Mouse (Mus musculus): ENCODE measurements around the gene Zfp13.

Gene Zfp13

DNA sequence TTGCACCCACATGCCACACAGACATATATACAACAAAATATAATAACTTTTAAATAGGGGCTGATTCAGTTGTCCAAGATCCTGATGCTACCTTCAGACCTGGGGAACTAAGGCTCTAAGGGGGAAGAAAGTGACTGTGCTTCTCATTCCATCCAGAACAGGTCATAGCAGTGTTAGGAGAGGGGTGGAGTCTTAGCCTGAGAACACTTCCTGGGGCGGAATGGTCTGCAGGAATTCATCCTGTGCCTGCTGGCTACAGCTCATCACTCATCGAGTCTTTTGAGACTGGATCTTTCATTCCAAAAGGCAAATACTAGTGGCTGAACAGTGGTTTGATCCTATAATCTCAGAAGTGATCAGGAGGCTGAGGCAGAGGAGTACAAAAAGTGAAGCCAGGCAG, 12.0 kb downstream of the Zfp13 start:
- DNase-seq: no peak

DNA sequence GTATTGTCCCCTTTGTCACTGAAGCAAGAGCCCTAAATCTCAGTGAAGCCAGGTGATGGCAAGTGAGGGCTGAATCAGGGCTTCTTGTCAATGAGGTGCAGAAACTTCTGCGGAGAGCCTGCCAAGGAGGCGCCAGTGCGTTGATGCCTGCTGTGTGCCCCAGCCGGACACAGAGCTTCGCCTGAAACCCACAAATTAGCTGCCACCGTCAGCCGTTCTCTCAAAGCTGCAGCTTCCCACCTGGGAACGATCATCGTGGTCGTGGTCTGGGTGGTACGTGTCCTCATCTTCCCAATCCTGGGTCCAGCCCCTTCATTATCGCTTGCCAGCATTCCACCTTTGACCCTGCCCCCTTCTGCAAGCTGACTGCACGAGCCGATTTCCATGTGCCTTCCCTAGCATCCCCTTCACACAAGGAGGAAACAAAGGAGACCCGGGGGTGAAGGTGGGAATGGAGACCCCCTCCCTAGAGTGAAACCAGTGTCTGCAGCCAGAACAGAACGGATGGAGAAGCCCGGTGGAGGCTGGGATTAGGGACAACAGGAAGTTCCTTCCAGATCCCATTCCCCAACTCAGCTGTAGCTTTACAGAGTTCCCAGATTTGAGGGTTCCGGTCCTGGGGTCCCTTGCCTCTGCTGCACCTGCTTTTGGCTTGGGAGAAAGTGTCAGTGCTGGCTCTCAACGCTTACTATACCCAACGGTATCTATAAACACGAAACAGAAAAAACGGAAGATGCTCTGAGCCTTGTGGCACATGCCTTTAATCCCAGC, 13.4 kb downstream of the Zfp13 start:
- peak; percentile 54 to 73 for DNase-seq

DNA sequence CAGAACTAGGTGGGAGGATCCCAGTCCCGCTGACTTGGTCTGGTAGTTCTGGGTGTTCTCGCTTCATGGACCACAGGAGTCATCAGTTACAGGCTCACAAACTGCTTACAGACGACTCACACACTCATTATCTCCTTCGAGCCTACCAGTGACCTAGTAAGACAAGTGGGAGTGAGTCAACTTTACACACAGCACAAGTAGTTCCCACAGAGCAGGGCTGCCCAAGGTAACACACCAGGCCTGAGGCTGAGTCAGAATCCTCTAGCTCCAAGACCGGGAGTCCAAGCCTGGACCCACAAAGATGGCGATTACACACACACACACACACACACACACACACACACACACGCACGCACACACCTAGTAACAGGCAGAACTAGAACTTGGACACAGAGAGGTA, 14.5 kb downstream of the Zfp13 start:
- DNase-seq: no peak

DNA sequence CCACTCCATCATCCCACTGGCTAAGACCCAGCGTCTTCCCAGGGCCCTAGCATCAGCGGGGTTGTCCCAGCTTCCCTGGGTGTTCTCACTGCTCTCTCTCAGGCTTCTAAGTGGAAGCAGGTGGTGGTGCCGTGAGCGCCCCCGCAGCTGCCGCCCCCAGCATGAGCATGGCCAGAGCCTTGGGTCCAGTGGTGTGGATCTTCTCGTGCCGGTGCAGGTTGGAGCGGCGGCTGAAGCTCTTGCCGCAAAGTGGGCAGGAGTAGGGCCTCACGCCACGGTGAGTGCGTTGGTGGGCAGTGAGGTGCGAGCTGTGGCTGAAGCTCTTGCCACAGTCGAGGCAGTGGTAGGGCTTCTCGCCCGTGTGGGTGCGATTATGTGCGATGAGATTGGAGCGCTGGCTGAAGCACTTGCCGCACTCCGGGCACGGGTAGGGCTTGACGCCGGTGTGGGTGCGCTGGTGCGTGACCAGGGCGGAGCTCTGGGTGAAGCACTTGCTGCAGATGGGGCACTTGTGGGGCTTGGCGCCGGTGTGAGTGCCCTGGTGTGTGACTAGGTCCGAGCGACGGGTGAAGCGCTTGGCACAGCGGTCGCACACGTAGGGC, 23.2 kb downstream of the Zfp13 start:
- no peak for DNase-seq

DNA sequence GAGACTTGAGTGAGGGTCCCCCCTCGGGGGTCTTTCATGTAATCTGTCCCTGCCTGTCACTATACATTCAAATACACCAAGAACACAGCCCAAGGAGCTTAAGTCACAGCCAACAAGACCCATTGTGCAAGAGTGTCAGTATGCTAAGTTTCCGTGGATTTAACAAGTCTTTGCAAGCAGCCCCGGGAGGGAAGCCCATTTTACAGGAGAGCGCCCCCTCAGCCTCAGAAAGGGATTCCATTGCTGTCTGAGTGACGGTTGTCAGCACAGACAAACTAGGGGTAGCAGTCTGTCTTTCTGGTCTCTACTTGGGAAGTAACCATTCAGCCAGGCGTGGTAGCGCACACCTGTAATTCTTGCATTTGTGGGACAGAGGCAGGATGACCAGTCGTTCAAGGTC, 25.2 kb downstream of the Zfp13 start:
- no peak for DNase-seq

DNA sequence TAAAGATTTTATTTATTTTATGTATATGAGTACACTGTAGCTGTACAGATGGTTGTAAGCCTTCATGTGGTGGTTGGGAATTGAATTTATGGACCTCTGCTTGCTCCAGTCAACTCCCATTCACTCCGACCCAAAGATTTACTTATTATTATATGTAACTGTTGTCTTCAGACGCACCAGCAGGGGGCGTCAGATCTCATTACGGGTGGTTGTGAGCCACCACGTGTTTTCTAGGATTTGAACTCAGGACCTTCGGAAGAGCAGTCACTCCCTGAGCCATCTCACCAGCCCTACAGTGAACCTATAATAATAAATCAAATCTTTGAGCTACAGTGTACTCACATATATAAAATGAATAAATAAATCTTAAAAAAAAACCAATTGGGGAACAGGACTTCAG, 27.2 kb downstream of the Zfp13 start:
- DNase-seq: no peak

DNA sequence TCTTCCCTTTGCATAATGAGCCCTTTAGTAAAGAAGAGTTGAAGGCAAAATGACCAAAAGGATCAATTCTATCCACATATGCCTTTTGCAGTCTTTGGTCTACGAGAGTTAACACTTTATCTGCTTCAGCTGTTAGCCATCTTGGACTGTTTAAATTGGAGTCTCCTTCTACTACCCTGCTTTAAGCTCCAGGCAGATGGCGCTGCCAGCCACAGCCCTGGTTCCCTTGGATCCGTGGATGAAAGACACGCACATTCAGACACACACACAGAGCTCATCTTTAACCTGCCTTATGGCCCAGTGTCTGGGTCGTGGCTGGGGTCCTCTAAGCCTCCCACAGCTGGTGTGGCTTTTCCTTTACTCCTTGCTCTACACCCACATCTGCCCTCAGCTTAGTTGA, 28.2 kb downstream of the Zfp13 start:
- no peak for DNase-seq

DNA sequence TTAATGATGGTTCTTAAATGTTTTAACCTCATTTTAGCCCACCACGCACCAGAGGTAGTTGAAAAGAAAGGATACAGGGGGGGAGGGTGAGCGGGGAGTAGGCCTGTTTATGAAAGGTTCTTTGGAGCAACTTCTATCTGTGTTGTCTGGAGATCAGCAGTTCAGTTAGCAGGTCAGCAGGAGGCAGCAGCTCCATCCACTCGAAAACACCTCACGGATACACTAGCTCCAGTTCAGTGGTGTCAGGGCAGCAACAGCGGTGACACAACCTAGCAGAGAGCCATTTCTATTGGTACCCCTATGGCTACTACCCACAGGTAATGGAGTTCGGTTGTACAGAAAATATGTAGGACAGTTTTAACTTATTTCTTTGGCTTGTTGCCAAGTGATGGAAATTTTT, 29.3 kb downstream of the Zfp13 start:
- DNase-seq: peak; percentile 53 to 61

DNA sequence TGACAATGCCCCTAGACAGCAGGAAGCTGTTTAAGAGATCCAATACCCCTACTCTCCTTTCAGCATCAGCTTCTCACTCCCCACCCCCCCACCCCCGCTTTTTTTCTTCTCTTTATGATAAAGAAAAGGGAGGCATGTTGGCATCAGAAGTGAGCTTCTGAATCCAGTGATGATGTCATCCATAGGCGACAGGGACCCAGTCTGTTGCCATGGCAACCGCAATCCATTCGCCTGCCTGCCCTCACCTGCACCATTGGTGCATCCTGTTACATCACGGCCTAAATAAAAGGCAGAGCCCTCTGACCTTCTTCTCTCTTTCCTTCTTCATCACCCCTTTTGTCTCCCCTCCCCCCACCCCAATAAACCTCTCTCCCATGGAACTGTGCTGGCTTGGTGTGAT, 30.9 kb downstream of the Zfp13 start:
- no peak for DNase-seq

DNA sequence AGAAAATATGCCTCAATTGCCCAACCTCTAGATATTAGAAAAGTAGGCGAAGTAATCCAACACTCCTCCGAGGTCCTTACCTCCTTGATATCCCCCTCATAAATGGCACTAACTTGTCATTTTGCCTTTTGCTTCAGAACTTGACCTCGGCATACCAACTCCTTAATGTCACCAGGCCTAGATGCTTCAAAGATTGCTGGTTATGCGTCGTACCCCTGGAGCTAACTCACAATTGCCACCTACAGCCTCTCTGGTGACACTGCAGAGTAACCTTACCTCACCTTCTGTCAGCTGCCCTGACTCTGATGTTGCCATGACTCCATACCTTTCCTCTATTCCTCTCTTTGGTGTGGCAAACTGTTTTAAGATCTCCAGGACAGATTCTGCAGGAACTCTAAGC, 32.5 kb downstream of the Zfp13 start:
- DNase-seq: no peak

DNA sequence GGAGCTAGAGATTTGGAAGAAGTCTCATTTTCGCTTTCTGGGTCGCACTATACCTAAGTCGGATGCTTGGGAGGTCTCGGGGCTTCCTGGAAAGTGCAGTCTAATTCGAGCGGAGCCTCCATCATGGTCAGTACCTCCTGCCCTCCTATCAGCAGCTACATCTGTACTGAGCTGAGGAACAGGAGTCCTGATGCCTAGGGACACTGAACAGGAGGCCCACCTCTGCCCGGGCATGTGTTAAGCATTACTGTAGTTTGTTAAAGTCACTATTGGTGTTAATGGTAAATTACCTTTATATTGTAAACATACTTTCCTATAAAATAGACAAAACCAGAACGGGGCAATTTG, 34.9 kb downstream of the Zfp13 start:
- no peak for DNase-seq

DNA sequence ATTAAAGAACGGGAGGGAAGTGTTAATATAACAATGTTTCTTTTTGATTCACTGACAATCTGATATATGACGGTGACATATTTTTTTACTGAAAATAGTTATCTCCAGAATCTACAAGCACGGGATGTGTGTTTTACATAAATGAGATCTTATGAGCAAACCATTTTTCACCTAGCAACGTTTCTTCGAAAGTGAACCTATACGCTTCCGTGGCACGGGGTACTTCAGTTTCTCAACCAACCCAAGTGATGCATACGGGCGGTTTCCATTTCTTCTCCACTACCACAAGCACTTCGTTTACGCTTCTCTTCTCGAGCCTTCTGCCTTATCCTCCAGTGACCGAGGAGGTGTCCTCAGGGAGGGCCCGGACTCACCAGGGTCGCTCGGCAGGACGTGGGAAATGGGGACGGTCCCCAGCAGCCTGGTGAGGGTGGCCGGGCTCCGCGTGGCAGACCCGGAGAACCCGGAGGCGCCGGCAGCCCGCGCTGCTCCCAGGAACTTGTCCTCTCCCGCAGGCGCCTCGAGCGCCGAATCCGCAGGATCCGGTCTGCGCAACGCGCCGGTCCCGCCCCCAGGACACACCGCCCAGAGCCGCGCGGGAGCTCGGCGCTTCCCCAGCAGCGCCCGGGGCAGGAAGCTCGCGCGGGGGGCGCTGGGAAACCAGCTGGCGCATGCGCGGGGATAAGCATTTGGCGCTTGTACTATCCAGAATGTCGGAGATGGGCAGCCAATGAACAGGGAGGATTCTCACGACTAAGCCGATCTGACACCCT, 35.5 kb downstream of the Zfp13 start, which contains the start of gene Zfp213:
TSS of gene Zfp213 (minus strand) at position 644 of the 773 bp plus-strand sequence.
- peak; percentile 95 to 97 for DNase-seq

DNA sequence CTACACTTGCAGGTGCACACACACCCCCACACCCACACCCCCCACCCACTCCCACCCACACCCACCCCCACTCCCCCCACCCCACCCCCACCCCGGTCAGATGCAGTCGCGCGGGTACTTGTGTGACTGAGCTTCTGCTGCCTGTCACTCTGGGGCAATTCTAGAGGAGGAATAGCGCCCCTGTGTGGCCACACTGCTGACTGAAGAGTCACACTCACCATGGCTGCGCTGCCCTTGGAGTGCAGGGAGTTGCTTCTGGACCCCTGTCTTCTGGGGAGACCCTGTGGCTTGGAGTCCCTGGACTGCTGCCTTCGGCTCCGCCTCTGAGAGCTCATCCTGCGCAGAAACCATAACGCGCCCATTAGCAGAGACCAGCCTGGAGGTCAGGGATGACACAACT, 39.5 kb downstream of the Zfp13 start:
- DNase-seq: peak; percentile 47 to 65

DNA sequence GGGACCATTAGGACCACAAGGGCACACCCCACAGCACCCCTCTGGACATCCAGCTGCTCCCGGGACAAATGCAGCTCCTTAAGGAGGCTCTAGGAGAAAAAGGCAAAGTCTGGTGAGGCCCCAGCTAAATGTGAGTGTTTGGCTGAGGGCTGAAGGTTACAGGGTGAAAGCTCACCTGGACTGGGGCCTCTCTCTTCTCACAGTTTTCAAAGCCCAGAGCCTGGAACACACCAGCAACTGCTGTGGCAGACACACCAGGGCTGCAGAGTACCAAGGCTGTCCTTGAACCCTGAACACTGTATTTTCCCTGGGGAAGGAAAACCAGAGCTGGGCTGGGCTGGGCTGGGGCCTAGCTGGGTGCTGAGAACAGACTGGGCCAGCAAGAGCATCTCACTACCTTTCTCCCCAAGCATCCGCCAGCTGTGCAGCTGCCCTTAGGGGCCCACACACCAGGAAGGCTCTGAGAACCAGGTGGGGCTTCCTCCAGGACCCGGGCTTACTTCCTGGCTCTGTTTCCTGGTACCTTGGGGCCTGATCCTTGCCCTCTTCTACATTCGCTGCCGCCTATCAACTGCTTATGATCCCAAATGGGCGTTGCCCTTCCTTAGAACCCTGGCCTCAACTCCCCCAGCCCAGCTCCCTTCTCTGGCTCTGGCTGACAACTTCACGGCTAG, 43.9 kb downstream of the Zfp13 start:
- DNase-seq: no peak

DNA sequence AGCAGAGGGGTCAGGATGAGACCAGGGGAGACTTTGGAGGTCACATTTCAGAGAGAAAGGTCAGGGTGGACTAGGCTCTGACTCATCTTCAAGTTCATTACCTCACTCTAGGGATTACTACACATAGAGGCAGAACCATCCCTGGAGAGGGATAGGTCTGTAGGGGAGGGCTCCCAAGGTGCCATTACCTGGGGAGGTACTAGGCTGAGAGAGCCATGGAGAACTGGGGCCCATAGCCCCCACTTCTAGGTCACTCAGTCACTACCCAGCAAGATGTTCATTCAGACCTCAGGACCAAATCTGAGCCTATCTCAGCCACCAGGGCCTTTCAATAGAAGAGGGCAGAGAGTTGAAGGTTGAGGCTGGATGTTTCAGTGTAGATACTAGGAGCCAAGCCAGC, 45.0 kb downstream of the Zfp13 start:
- DNase-seq: no peak

DNA sequence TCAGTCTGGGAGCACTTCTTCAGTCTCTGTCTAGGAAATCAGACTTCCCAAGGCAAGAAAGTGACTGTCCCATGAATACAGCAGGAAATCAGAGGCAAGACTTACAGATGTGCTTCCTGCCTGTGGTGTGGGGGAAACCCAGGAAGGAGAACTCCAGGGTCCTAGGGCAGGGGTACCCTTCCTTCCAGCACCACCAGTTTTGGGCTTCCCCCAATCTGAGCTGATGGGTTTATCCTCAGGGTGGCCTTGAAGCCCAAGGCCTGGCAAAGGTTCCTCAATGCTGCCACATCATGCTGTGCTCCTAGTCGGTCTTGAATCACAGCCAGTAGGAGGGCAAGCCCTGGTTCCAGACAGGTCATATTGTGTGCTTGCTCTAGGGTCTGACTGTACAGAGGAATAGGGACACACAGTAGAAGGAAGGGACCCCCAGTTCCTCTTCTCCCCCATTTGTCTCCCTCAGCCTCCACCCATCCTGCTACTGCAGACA, 45.6 kb downstream of the Zfp13 start:
- DNase-seq: no peak

DNA sequence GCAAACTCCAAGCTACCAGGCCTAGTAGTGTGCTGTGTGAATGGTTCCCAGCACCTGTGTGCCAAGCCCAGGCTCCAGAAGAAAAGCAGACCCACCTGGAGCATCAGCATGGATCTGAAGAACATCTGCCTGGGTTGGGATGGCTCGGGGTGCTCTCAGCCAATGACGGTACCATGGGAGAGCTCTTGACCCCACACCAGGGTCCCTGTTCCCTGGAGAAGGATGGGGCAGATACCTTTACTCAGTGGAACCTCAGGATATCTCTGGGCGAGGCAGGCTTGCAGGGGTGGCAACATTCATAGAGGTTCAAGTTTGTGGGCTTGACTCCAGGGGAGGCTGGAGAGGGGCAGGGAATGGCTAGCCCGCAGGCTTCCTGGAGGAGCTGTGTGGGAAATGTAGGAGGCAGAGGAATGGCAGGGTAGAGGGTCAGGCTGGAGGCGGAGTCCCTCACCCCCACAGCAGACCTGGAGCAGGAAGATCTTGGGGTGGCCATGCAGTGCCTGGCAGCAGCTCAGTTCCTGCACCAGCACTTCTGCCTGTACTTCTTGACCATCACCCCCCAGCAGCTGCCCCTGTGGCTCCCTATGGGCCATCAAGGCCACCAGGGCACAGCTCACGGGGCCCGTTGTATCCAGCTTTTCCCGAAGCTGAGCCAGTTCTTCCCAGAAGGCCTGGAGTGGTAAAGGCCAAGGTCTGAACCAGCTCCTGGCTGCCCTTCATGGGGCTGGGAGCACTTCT, 46.2 kb downstream of the Zfp13 start:
- DNase-seq: no peak

DNA sequence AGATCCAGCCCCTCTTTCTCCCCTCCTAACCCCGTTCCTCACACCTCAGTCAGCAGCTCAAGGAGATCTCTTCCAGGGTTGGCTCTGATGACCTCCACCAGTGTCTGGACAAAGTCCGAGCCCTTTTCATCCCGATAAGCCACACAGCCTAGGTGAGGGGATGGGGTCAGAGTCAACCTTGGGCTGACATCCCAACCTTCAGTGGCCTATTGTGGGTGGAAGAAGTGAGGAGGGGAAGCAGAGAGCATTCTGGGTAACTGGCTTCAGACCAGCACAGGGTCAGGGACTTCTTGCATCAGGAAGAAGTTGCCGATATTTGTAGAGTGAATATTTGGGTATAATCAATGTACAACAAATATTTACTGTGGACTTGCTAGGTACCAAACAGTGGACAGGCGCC, 47.3 kb downstream of the Zfp13 start:
- no peak for DNase-seq

DNA sequence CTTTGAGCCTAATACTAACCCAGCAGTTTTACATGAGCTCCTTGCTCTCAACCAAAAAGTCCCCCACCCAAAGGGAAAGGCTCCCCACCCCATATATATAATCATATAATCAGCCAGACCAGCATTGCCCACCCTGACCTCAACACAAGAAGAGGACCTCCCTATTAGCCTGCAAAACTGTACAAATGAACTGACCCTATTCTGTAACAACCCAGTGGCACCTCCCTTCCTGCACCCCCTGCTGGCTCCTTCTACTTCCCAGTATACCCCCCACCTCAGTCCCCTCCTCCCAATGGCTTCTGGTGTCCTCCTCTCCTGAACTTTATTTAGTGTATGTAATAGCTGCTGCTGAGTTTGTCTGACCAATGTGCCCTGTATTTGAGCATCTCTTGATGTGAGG, 47.9 kb downstream of the Zfp13 start:
- DNase-seq: no peak

DNA sequence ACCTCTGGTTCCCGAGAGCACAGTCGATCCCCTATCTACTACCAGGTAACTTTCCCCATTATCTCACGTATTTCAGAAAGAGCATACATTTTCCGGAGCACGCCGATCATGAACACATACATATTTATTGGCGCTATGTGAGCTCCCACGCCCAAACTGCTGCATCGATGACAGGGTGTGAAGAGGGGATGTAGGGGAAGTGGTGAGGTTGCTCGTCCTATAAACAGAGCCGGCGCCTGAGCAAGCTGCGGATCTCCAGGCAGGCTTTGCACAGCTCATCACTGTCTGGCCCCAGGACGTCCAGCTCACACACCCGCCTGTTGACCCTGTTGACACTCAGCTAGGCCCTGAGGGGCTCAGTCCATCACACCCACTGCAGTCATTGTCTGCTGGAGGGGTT, 48.4 kb downstream of the Zfp13 start:
- no peak for DNase-seq

DNA sequence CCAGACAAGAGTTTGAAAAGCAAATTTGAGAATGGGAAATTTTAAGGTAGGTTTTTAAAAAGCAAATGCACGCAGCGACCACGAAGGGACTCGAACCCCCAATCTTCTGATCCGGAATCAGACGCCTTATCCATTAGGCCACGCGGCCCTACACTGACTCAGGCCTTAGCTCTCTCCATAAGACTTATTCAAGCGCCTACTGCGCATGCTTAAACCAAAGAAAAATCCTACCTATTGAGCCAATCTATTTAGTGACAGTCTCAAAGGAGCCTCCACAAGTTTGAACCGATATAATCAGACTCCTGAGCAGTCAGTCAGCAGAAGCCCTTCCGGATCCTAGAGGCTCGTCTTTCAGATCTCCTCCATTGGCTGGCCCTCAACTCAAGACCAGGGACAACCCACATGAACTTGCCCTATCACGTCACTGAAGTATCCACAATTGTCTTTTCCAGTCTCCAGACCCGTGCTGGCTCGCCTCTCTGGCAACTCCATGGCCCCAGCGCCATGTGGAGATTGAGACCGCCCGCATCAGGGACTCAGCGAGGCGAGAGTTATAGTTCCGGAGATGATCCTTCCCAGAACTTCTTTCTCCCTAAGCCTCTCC, 49.0 kb downstream of the Zfp13 start:
- peak; percentile 85 to 91 for DNase-seq

DNA sequence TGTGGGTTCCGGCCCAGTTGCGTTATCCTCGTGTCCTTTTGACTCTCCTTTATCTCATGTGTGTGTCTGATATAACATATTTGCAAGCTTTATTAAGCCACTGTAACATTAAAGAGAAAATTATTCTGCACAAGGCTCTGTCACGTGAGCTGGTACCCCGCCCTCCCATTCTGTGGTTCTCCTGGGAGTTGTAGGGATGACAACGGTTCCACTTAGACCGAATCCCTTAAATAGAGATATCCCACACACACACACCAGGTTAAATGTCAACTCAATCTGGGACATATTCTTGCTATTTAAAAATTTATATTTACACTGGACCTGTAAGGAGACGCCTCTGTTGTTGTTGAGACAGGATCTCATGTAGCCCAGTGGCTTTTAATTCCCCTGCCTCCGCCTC, 49.8 kb downstream of the Zfp13 start:
- no peak for DNase-seq

Measured in lung, postnatal 4 days (tissue).